Mouse (Mus musculus): Measurements from ENCODE around the gene Zfp933.

GRCm38 (mm10) chr4:147850776-147851175 is 2.6 kb upstream of the Zfp933 start:
- TF ChIP-seq CTCF (IDR thresholded peaks at IDR 0.05; ENCODE audit: control insufficient read depth, insufficient read depth, low read length) (no peak), POLR2A (IDR thresholded peaks at IDR 0.05; ENCODE audit: borderline replicate concordance, control insufficient read depth, low read depth, low read length) (no peak)

All from bone marrow, adult 2 months (tissue).